Mouse (Mus musculus) midbrain, embryonic 16.5 days (tissue): ENCODE measurements around the gene Il27ra. TPM values are rescaled to one million over a fixed set of nuclear protein-coding genes. Genes with fewer than 3 reads are reported as not detected.

Experiments
- ATAC-seq: fragments of 200-750 bp; cut with Nextera tagmentation; 2 replicates; pipeline ENCODE4 v1.8.0; 2017; ENCODE audit warnings: moderate TSS enrichment
- H3K27ac ChIP-seq: fragments of 300-500 bp; sonication (generic); 2 replicates; pipeline ENCODE4 v1.5.1; 2014; ENCODE audit warnings: mild to moderate bottlenecking, low read length, mixed read lengths
- H3K27me3 ChIP-seq: fragments of 300-500 bp; sonication (generic); 2 replicates; pipeline ENCODE4 v1.6.1; 2014; ENCODE audit warnings: low read depth, low read length, mixed read lengths; ENCODE audit not compliant: control insufficient read depth, insufficient read depth
- H3K36me3 ChIP-seq: fragments of 300-500 bp; sonication (generic); 2 replicates; pipeline ENCODE4 v1.6.1; 2014; ENCODE audit warnings: mild to moderate bottlenecking, low read length, moderate library complexity, mixed read lengths; ENCODE audit not compliant: control insufficient read depth, insufficient read depth
- H3K4me1 ChIP-seq: fragments of 300-500 bp; sonication (generic); 2 replicates; pipeline ENCODE4 v1.6.1; 2014; ENCODE audit warnings: mild to moderate bottlenecking, low read length, mixed read lengths; ENCODE audit not compliant: control insufficient read depth, insufficient read depth
- H3K4me2 ChIP-seq: fragments of 300-500 bp; sonication (generic); 2 replicates; pipeline ENCODE4 v1.6.1; 2014; ENCODE audit warnings: mild to moderate bottlenecking, low read length, mixed read lengths
- H3K4me3 ChIP-seq: fragments of 300-500 bp; sonication (generic); 2 replicates; pipeline ENCODE4 v1.5.1; 2014; ENCODE audit warnings: low read depth, mild to moderate bottlenecking, low read length, moderate library complexity, mixed read lengths
- H3K9ac ChIP-seq: fragments of 300-500 bp; sonication (generic); 2 replicates; pipeline ENCODE4 v1.6.1; 2014; ENCODE audit warnings: low read depth, low read length, mixed read lengths
- H3K9me3 ChIP-seq: fragments of 300-500 bp; sonication (generic); replicated peaks from 2 replicates; pipeline ENCODE4 v1.6.1; 2014; ENCODE audit warnings: mild to moderate bottlenecking, low read length, mixed read lengths; ENCODE audit not compliant: control insufficient read depth, poor library complexity, severe bottlenecking
- WGBS: fragments of 180-500 bp; shearing (Covaris S2); extraction: QIAGEN DNeasy Blood & Tissue Kit; methylation state at CpG from one replicate; pipeline ENCODE4 v1.1.7; 2014; 5-methylcytosine and 5-hydroxymethylcytosine counted together
- polyA plus RNA-seq: library from polyadenylated mRNA; unstranded; fragments of >200 nt; fragmentation: Nextera tagmentation; extraction: Ambion mirVana; gene quantifications from 2 replicates; pipeline ENCODE4 v1.2.1, GENCODE M21; 2015

The Il27ra gene
- polyA plus RNA-seq, 1 experiment from 2014 or later, result 0.26 TPM

GRCm38 (mm10) chr8:84039050-84039449 lies 3.3 kb downstream of the Il27ra start:
- H3K9ac ChIP-seq, result no peak overlapping the region

DNA sequence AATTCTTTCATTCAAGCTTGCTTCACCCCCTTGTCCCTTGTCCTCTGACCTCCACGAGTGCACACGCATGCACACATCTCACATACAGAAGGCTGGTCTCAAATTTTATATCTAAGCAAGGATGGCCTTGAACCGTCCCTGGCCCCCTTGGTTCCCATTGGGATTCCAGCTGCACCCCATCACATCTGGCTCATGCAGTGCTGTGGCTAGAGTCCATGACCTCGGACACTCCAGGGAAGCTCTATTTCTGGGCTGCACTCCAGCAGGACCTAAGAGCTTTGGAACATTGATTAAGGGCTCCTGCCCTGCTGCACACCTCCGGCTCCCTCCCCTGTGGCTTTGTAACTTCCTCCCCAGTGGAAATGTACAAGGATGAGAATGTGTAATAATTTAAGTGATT lies 4.4 kb downstream of the Il27ra start:
- no peak overlapping the region for H3K27ac ChIP-seq
- H3K36me3 ChIP-seq, result no peaks in the 10 kb centered on the region
- 85% methylated on average over 5 of the region's 5 CpGs for WGBS
- H3K4me3 ChIP-seq, result no peak overlapping the region
- H3K4me1 ChIP-seq, result peaks cover 4% of the 10 kb centered on the region; the same call in 1 of the 2 replicates
- no peaks in the 10 kb centered on the region for H3K9me3 ChIP-seq
- ATAC-seq, result no peak
- no peak overlapping the region for H3K4me2 ChIP-seq
- no peak overlapping the region for H3K9ac ChIP-seq
- peaks cover 21% of the 10 kb centered on the region for H3K27me3 ChIP-seq

More at GRCm38 (mm10) chr8:84039050-84039449, 3.3 kb downstream of the Il27ra start:
- ATAC-seq, result 0 out of 2 replicates have a peak, but pooled peaks have one; percentile 30
- 14% methylated on average over 5 of the region's 5 CpGs for WGBS
- Histone ChIP-seq H3K27me3 (peaks cover 31% of the 10 kb centered on the region), H3K9me3 (no peaks in the 10 kb centered on the region), H3K4me1 (peaks cover 4% of the 10 kb centered on the region; the same call in 1 of the 2 replicates), H3K27ac (no peak overlapping the region), H3K4me3 (no peak overlapping the region), H3K4me2 (no peak overlapping the region), H3K36me3 (no peaks in the 10 kb centered on the region)

GRCm38 (mm10) chr8:84032777-84033176 lies 9.6 kb downstream of the Il27ra start:
- Histone ChIP-seq H3K4me2 (no peak overlapping the region), H3K36me3 (no peaks in the 10 kb centered on the region), H3K9me3 (no peaks in the 10 kb centered on the region), H3K4me1 (no peaks in the 10 kb centered on the region), H3K4me3 (no peak overlapping the region), H3K27me3 (peaks cover 6% of the 10 kb centered on the region), H3K9ac (no peak overlapping the region), H3K27ac (no peak overlapping the region)
- 77% methylated on average over 4 of the region's 4 CpGs for WGBS
- no peak for ATAC-seq

DNA sequence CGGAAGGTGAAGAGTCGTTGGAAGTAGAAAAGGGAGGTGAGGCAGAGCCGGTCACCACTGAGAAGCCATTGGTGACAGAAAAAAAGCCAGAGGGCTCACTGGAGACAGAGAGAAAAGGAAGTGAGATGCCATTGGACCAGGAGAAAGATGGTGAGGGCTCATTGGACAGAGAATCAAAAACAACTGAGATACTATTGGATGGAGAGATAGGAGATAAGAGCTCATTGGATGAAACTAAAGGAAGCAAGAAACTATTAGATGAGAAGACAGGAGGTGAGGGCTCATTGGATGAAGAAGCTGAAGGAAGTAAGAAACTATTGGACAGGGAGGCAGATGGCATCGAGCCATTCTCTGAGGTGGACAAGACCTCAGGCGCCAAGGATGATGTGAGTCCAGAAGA lies 13.1 kb downstream of the Il27ra start:
- Histone ChIP-seq H3K9me3 (no peaks in the 10 kb centered on the region), H3K4me2 (no peak overlapping the region), H3K4me1 (peaks cover 5% of the 10 kb centered on the region; the same call in 1 of the 2 replicates), H3K4me3 (no peak overlapping the region), H3K27me3 (peaks cover 15% of the 10 kb centered on the region), H3K36me3 (no peaks in the 10 kb centered on the region), H3K9ac (no peak overlapping the region), H3K27ac (no peak overlapping the region)
- ATAC-seq, result no peak
- WGBS, result 96% methylated on average over 5 of the region's 5 CpGs

DNA sequence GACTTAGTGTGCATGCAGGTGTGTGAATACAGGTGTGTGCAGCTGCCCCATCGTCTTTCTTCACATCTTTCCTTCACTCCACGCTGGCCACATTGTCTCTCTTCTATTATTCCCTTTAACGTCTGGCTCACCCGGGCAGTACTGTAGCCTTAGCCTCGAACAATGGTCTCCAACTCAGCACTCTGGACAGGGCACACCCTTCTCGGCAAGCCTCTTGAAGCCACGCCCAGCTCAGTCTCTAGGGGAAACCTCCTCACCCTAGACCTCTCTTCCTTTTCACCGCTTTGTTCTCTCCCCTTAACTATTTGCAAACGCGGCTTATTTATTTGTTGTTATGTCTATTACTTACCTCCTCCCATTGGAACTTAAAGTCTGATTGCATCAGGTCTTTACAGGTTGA lies 14.9 kb downstream of the Il27ra start:
- peaks cover 15% of the 10 kb centered on the region for H3K27me3 ChIP-seq
- peaks cover 5% of the 10 kb centered on the region; the same call in 1 of the 2 replicates for H3K4me1 ChIP-seq
- no peaks in the 10 kb centered on the region for H3K36me3 ChIP-seq
- ATAC-seq, result no peak
- no peak overlapping the region for H3K9ac ChIP-seq
- no peaks in the 10 kb centered on the region for H3K9me3 ChIP-seq
- no peak overlapping the region for H3K4me3 ChIP-seq
- WGBS, result 9% methylated on average over 10 of the region's 10 CpGs
- no peak overlapping the region for H3K4me2 ChIP-seq
- H3K27ac ChIP-seq, result no peak overlapping the region

- under 1% methylated on average over 41 of the region's 41 CpGs for WGBS
- H3K27me3 ChIP-seq, result peaks cover 21% of the 10 kb centered on the region
- H3K4me3 ChIP-seq, result peak overlapping the region; percentile 57
- H3K4me2 ChIP-seq, result peak overlapping the region; percentile 97
- peaks cover 5% of the 10 kb centered on the region; the same call in 1 of the 2 replicates for H3K4me1 ChIP-seq
- H3K36me3 ChIP-seq, result no peaks in the 10 kb centered on the region
- H3K27ac ChIP-seq, result no peak overlapping the region
- H3K9ac ChIP-seq, result peak overlapping the region; percentile 77
- ATAC-seq, result peak; percentile 70
- no peaks in the 10 kb centered on the region for H3K9me3 ChIP-seq
Observed at GRCm38 (mm10) chr8:84025863-84026262, 16.5 kb downstream of the Il27ra start.

- no peaks in the 10 kb centered on the region for H3K9me3 ChIP-seq
- H3K36me3 ChIP-seq, result no peaks in the 10 kb centered on the region
- H3K27ac ChIP-seq, result no peak overlapping the region
- no peak for ATAC-seq
- H3K4me3 ChIP-seq, result no peak overlapping the region
- H3K4me1 ChIP-seq, result peaks cover 5% of the 10 kb centered on the region; the same call in 1 of the 2 replicates
- no peak overlapping the region for H3K9ac ChIP-seq
- WGBS, result 14% methylated on average over 10 of the region's 10 CpGs
- H3K4me2 ChIP-seq, result no peak overlapping the region
- H3K27me3 ChIP-seq, result peaks cover 27% of the 10 kb centered on the region
Observed at GRCm38 (mm10) chr8:84024171-84024570, 18.2 kb downstream of the Il27ra start.

DNA sequence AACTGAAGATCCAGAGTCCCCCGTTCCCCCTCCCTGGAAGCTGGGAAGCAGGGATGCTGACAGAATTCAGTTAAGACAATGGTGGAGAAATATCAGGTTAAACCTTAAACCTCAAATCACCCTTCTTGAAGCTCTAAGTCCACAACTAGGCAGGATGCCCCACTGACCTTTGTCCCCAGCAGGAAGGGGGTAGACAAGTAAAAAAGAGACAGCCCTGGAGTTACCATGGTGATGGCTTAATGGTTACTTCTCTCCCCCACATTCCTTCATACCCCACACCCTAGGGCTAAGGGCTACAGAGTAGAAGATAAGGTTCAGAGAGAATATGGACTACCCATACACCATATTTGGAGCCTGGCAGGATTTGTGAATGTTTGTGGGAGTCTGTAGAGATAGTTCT lies 18.8 kb downstream of the Il27ra start:
- no peak overlapping the region for H3K27ac ChIP-seq
- H3K4me2 ChIP-seq, result no peak overlapping the region
- peaks cover 26% of the 10 kb centered on the region for H3K27me3 ChIP-seq
- peaks cover 5% of the 10 kb centered on the region; the same call in 1 of the 2 replicates for H3K4me1 ChIP-seq
- 63% methylated on average over 1 of the region's 1 CpGs for WGBS
- no peak overlapping the region for H3K9ac ChIP-seq
- H3K4me3 ChIP-seq, result no peak overlapping the region
- no peaks in the 10 kb centered on the region for H3K9me3 ChIP-seq
- ATAC-seq, result no peak
- H3K36me3 ChIP-seq, result no peaks in the 10 kb centered on the region

GRCm38 (mm10) chr8:84023085-84023484 lies 19.3 kb downstream of the Il27ra start:
- WGBS, result 57% methylated on average over 5 of the region's 5 CpGs
- ATAC-seq, result no peak
- H3K4me3 ChIP-seq, result no peak overlapping the region
- no peak overlapping the region for H3K27ac ChIP-seq
- peaks cover 21% of the 10 kb centered on the region for H3K27me3 ChIP-seq
- peaks cover 5% of the 10 kb centered on the region; the same call in 1 of the 2 replicates for H3K4me1 ChIP-seq
- H3K9me3 ChIP-seq, result no peaks in the 10 kb centered on the region
- no peak overlapping the region for H3K4me2 ChIP-seq
- H3K36me3 ChIP-seq, result no peaks in the 10 kb centered on the region
- no peak overlapping the region for H3K9ac ChIP-seq
